Mouse (Mus musculus) T-helper 2 cell (primary cell): ENCODE data around the gene Mob1b.
"Not testable (repeated sequence)": the region's sequence is repeated elsewhere in the genome, so short reads cannot be mapped to it uniquely, and the experiment has no call there.

Experiments used
- in situ Hi-C: fragments of 300-600 bp; cut with MboI, MseI; formaldehyde crosslinking; loops from one replicate; pipeline ENCODE4 v1.15.1; 2025; ENCODE audit warnings: high pct_unique_total_duplicates

The Mob1b gene

DNA sequence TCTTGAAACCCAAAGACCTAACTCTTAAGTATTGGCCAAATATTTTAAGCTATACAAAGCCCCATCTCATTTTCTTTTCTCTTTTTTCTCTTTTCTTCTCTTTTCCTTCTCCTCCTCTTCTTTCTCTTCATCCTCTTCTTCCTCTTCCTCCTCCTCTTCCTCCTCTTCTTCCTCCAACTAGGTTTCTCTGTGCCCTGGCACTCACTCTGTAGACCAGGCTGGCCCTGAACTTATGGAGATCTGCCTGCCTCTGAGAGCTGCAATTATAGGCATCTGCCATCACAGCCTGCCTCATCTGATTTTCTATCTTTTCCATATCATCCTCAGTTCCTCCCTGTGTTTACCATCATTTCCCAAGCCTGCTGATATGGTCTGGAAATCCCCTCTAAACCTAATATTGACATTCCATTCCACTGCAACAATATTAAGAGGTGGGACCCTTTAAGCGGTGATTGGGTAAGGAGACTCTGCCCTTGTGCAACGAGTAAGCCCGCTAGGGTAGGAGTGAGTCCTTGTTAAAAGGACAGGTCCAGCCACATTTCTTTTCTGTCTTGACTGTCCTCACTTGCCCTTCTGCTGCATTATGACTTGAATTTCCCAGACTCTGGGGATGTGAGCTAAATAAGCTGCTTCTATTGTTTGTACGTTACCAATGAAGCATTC is 21.3 kb upstream of the Mob1b start:
- in situ Hi-C loops = no loop called here

DNA sequence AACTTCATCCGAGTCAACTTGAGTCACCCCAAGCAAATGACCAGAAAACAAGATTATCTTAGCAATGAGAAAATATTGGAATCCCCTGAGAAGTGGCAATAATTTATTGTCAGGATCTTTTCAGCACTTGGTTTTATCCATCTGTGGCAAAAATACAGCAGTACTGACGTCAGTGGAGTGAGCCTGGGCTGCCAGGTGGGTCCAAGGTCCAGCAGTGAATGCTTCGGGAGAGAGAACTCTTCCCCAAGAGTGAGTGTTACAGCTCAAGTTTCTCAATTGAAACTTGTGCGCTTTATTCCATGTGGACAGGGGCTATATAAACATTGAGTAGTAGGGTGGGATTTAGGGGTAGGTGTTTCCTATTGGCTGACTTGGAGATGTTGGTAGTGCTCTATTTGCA is 18.6 kb upstream of the Mob1b start:
- in situ Hi-C loops = no loop called here

DNA sequence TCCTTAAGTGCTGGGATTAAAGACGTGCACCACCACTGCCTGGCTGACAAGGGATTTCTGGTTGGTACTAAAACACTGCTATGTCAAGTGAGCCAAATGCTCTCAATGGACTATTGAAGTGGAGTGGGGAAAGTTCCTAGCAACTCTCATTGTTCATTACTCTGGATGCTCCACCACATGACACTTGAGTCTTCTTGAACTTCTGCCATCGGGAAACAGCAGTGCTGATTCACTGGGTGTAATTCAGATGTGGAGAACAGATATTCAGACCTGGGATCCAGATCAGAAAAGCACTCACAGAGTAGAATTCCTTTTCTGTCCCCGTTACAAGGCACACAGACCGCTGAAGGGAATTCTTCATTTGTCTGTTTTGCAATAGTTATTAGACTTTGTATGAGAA is 17.1 kb upstream of the Mob1b start:
- in situ Hi-C loops = no loop called here

DNA sequence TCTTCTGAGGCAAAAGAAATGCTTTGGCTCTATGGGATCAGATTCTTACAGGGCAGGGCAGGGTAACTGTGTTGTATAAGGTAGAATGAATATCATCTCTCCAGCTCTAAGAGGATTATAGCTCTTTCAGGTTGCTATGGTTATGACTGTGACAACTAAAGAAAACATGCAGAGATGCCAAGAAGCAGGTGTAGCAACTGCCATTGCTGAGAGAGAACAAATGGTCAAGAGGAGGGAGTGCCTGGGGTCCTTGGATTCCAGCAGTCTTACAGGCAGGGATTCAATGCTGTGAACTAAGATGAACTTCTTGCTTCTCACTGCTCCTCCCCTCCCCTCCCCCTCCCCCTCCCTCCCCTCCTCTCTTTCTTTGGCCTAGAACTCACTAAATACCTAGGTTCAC is 9.5 kb upstream of the Mob1b start:
- in situ Hi-C loops = no loop called here

DNA sequence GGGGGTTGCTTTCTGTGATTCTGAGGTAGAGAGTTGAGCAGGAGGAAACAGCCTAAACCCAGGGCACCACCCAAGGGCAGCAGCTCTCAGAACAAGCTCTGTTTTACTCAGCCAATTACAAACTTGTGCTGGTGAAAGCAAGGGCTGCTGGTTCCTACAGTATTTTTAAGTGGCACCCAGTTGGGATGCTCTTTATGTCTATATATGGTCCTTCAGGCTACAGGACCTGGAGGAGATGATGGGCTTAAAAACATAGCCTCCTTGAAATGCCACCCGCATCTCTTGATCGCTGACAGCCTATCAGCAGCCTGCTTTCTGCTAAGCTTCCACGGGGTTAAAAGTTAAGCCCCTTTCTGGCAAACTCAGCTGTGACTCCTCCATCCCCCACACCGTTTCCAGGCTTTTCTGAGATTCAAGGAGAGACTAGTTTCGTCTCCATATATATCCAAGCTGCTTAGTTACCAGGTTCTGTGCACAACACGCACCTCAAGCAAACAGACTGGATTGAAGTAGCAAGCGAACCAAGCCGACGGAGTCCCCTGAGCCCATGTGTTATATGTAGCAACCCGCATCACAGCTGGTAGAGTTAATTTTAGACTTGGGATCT is 8.9 kb upstream of the Mob1b start:
- in situ Hi-C loops = no loop called here

DNA sequence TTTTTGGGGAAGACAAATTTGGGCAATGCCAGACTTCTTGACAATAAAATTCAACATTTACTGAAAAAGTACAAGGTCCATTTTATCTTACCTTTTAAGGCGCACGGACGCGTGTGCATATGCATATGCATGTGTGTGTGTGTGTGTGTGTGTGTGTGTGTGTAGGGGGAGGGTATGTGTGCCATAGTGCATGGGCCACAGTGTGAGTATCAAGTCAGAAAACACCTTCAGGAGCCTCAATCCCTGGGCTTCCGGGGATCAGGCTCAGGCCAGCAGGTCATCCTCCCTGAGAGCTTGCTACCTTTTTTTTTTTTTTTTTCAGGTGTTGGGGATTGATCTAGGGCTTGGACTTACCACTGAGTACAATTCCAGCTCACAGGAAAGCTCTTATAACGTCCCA is 8.3 kb upstream of the Mob1b start:
- in situ Hi-C loops = no loop called here

DNA sequence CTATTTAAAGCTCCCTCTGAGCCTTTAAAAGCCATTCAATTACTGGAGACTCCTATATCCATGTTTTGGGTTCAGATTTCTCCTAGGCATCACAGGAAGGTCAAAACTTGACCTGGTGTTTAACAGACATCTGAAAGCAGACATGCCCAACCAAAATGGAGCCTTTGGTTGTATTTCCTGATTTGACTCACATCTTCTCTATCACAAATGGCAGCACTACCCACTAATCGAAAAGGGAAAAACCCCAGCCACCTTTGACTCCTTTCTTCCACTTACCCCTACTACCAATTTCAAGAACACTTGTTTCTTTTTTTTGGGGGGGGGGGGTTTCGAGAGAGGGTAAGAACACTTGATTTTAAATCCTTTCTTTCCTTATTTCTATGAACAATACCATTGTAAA is 3.7 kb upstream of the Mob1b start:
- in situ Hi-C loops = loop anchor here (5.0 kb wide), 1 partner anchor 50 kb away; no protein-coding TSS in a partner anchor

DNA sequence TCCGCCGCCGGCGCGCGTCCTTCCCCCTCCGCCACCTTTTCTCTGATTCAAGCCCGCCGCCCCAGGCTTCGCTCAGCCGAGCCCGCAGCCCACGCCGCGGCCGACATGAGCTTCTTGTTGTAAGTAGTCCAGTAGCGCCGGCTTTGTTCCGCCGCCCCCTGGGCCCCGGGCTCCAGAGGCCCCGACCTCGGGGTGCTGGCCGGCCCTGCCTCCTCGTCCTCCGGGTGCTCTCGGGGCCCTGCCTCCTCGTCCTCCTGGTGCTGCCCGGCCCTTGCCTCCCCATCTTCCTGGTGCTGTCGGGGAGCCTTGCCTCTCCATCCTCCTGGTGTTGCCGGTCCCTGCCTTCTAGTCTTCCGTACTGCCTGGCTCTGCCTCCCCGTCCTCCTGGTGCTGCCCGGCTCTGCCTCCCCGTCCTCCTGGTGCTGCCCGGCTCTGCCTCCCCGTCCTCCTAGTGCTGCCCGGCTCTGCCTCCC is 384 bp downstream of the Mob1b start:
- in situ Hi-C loops = no loop called here

DNA sequence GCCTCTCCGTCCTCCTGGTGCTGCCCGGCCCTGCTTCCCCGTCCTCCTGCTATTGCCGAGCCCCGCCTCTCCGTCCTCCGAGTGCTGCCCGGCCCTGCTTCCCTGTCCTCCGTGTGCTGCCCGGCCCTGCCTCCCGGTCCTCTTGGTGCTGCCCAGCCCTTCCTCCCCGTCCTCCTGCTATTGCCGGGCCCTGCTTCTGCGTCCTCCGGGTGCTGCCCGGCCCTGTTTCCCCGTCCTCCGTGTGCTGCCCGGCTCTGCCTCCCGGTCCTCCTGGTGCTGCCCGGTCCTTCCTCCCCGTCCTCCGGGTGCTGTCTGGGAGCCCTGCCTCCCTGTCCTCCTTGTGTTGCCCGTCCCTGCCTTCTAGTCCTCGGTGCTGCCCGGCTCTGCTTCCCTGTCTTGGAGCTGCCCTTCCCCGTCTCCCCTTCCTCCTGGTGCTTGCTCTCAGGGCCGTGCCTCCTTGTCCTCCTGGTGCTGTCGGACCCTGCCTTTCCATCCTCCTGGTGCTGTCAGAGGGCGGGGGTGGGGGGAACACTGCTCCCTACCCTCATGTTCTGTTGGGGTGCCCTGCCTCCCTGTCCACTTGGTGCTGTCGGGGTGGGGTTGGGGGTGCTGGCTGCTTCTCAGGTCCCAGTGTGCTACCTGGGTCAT is 1.0 kb downstream of the Mob1b start:
- in situ Hi-C loops = no loop called here

DNA sequence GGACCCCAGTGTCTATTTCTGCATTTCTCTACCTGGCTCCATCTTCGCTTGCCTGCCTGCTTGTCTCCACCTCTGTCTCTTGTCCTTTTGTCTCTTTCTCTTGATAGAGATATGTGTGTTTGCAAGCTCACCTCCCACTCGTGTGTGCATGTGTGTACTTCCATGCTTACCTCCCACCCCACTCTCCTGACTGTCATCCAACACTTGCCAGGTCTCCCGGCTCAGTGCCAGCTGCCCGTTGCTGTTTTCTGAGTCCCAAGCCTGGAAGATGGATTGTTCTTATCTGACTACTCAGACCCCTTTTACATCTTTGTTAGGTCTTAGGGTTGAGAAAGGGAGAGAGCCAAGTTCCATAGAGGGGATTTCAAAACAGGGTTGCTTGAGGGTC is 1.6 kb downstream of the Mob1b start:
- in situ Hi-C loops = no loop called here

DNA sequence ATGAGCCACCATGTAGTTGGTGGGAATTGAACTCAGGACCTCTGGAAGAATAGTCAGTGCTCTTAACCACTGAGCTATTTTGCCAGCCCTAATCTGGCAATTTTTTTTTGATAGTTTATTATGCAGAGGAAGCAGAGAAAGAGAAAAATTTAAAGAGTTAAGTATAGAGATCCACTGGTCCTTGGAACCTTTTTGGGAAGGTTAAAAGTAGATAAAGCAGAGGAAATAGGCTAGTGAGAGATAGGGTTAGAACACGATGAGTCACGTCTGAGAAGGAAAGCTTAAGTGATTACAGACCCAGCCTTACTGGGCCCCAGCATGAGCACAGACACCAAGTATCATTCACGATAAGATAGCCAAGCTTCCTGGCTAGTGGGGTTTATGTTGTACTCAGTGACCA is 3.4 kb downstream of the Mob1b start:
- in situ Hi-C loops = no loop called here

DNA sequence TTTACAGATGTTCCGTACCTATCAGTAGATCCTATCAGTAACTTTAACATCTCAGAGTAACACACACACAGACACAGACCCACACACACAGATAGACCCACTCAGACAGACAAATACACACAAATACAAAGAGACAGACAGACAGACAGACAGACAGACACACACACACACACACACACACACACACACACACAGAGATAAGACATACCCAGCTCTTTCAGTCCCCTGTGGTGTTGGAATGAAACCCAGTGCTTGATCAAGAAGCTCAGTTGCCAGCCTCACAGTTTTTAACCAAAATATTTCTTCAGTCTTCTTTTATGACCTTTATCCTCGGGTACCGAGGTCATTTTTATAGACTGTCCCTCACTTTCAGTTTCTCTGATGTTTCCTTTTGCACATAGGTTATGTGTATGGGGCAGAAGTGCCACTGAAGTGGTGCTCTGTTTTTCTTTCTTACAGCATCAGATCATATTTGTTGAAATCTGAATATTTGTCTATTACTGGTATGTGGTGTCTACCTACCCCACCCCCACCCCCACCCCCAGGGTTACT is 7.0 kb downstream of the Mob1b start:
- in situ Hi-C loops = no loop called here

DNA sequence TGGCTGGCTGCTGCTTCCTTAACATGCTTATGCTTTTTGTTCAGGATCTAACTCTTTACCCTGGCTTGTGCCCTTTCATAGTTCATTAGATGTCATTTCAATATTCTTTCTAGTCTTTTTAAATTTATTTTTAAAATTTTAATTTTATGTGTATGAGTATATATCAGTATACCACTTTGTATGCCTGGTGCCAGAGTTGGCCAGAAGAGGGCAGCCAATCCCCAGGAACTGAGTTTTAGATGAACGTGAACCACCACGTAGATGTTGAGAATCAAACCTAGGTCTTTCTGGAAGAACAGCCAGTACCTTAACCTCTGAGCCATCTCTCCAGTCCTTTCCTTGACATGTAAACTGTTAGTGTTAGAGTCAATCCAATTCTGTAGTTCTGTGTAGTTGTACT is 14.1 kb downstream of the Mob1b start:
- in situ Hi-C loops = no loop called here

DNA sequence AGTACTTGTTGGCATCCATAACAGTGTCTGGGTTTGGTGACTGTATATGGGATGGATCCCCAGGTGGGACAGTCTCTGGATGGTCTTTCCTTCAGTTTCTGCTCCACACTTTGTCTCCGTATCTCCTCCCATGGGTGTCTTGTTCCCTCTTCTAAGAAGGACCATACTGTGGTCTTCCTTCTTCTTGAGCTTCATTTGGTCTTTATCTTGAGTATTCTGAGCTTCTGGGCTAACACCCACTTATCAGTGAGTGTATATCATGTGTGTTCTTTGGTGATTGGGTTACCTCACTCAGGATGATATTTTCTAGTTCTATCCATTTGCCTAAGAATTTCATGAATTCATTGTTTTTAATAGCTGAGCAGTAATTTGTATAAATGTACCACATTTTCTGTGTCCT is 20.4 kb downstream of the Mob1b start:
- in situ Hi-C loops = not testable (repeated sequence)

DNA sequence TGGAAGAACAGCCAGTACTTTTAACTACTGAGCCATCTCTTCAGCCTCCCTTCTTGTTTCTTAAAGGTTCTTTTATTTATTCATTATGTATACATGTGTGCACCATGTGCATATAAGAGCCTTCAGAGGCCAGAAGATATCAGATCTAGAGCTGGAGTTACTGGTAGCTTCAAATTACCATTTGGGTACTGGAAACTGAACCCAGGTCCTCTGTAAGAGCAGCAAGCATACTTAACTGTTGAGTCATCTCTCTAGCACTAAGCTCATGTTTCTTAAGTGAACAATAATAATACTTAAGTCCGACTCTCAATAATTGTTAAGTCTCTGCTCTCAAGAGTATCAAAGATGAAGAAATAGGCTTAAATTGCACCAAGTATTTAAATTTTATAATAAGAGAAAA is 27.1 kb downstream of the Mob1b start:
- in situ Hi-C loops = loop anchor here (5.0 kb wide), 1 partner anchor 55 kb away; no protein-coding TSS in a partner anchor

DNA sequence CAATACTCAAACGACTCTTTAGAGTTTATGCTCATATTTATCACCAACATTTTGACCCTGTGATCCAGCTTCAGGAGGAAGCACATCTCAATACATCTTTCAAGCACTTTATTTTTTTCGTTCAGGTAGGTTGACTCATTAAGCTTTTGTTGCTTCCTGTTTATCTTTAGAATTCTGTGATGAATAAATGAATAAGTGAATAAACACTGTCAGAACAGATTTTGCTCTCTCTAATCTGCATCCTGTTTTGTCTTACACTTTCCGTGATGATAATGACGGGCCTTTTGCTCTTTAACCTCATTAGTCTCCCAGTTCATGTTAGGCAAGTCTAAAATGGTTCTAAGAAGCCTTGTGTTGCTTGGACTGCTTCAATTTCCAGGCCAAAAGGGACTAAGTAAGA is 32.5 kb downstream of the Mob1b start:
- in situ Hi-C loops = no loop called here

DNA sequence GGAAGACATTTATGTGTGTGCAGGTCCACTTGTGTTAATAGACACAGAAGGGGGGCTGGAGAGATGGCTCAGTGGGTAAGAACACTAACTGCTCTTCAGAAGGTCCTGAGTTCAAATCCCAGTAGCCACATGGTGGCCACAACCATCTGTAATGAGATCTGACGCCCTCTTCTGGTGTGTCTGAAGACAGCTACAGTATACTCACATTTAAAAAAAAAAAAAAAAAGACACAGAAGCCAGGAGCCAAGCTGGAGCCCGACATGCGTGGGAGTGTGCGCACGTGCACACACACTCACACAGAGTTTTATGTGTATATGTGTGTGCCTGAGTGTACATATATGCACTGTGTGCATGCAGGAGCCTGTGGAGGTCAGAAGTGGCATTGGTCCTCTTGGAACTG is 42.0 kb downstream of the Mob1b start:
- in situ Hi-C loops = no loop called here

DNA sequence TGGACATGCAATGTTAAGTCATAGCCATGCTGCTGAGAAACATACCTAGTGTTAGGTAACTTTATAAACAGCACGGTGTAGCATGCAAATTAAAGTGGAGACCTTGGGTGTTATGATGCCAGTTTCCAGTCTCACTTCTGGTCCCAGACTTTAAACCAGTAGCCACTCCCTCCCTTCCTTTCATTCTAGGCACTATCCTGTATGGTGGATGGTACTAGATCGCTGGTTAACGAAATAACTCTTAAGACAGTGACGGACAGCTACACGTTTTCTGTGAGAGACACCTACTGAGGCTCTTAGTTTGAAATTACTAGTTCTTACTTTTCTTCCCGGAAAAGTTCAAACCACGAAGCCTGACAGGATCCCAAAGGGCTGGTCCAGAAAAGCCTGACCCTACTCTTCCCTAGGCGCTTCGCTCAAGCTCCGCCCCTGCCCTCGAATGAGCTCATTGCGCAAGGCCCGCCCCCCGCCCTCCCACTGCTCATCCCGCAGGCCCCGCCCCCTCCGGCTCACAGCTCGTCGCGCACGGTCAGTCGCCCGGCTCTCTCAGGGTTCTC is 43.9 kb downstream of the Mob1b start:
- in situ Hi-C loops = no loop called here

DNA sequence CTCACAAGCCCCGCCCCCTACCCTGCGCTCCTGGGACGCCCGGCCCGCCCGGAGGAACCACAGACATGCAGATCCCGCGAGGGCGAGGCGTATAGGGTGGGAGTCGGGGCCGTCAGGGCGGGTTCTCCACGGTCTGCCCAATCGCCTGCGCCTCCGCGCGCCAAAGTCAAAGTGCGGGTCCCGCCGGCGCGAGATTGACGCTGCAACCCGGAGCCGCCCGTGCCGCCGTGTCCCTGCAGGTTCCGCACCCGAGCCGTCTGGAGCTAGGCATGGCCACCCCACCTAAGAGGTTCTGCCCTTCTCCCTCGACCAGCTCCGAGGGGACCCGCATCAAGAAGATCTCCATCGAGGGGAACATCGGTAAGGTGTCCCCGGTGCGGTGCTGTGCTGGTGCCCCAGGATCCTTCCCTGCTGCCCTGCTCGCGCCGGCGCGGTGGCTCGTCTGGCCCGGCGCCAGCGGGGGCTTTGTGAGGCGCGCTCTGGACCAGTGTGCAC is 44.4 kb downstream of the Mob1b start, which contains the start of gene Dck:
Gene Dck (plus strand): TSS at position 10 of the 495 bp plus-strand sequence.
- in situ Hi-C loops = loop anchor here (5.0 kb wide), 3 partner anchors 48 to 188 kb away; no protein-coding TSS in a partner anchor

DNA sequence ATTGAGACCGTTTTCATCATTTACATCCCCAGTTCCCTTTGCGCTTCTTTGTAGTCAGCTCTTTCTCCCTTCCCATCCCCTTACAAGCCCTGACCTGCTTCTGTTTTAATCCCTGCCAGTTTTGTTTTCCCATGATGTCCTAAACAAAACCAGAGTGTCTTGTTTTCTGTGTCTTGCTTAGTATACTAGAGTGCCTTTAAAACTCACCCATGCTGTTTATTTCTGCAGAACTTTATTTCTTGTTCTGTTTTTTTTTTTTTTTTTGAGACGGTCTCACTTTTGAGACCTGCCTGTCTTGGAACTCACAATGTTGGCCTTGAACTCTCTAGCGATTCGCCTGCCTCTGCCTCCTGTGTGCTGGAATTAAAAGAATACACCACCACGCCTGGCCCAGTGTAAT is 44.9 kb downstream of the Mob1b start:
- in situ Hi-C loops = loop anchor here (5.0 kb wide), 3 partner anchors 48 to 188 kb away; no protein-coding TSS in a partner anchor

DNA sequence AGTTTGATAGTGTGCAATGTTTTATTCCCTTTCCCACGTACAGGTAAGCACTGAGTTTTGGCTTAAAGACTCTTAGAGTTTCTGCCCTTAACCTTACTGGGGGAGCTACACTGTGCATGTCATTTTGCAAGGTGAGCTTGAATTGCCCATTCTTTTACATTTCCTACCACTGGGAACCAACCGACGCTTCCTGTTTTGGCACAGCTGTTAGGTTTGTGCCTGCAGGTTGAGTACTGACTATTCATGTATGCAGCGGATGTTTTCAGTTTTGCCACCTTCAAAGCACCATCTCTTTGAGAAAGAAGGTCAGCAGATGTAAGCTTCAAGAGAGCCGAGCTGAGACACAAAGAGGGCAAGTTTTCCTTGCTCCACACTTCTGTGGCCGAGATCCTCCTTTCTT is 45.5 kb downstream of the Mob1b start:
- in situ Hi-C loops = loop anchor here (5.0 kb wide), 3 partner anchors 49 to 189 kb away; no protein-coding TSS in a partner anchor

DNA sequence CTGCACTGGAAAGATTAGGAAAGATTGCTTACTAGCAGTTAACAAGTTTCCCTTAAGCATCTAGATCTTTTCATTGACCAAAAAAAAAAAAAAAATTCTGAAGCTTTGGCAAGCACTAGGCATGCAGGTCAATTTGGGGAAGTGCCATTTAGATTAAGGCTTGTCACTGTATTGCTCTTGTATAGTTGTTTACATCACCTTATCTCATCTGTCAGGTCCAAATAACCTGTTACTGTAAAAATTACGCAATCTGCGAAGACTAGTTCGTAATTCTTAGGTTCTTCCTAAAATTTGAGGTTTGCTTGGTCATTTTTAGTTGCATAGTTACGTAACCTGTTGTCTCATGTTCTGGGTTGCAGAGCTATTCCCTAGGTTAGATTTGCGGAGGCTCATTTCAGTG is 46.2 kb downstream of the Mob1b start:
- in situ Hi-C loops = loop anchor here (5.0 kb wide), 3 partner anchors 50 to 190 kb away; no protein-coding TSS in a partner anchor
